Mouse (Mus musculus) liver, adult 2 months (tissue): ENCODE measurements around the gene Kcnip2. TPM values are rescaled to one million over a fixed set of nuclear protein-coding genes. Genes with fewer than 3 reads are reported as not detected.

Source experiments
- DNase-seq: peaks from one replicate; pipeline ENCODE4 v3.0.0-alpha.2; 2011; ENCODE audit warnings: low read depth, low spot score; ENCODE audit errors: extremely low read depth
- H3K27ac ChIP-seq: fragments of 200-500 bp; replicated peaks from 2 replicates; pipeline ENCODE4 v1.5.1; 2012; ENCODE audit warnings: low read depth, mild to moderate bottlenecking, control low read depth, inconsistent platforms, low read length; ENCODE audit not compliant: insufficient read depth
- H3K27me3 ChIP-seq: fragments of 200-500 bp; 2 replicates; pipeline ENCODE4 v1.6.1; 2012; ENCODE audit warnings: mild to moderate bottlenecking, moderate library complexity, low read length, inconsistent platforms; ENCODE audit not compliant: control insufficient read depth, insufficient read depth
- H3K36me3 ChIP-seq: fragments of 200-500 bp; 2 replicates; pipeline ENCODE4 v1.6.1; 2012; ENCODE audit warnings: low read length, inconsistent platforms; ENCODE audit not compliant: control insufficient read depth, insufficient read depth
- H3K4me1 ChIP-seq: fragments of 200-500 bp; 2 replicates; pipeline ENCODE4 v1.6.1; 2011; ENCODE audit warnings: low read length; ENCODE audit not compliant: control insufficient read depth, insufficient read depth
- H3K4me3 ChIP-seq: fragments of 200-500 bp; 2 replicates; pipeline ENCODE4 v1.5.1; 2011; ENCODE audit warnings: low read depth, mild to moderate bottlenecking, control low read depth, low read length, moderate library complexity; ENCODE audit not compliant: insufficient read depth
- H3K79me2 ChIP-seq: fragments of 200-500 bp; 2 replicates; pipeline ENCODE4 v1.6.1; 2012; ENCODE audit warnings: inconsistent platforms, mild to moderate bottlenecking, low read length, moderate library complexity; ENCODE audit not compliant: control insufficient read depth, insufficient read depth
- H3K9ac ChIP-seq: fragments of 200-500 bp; 2 replicates; pipeline ENCODE4 v1.6.1; 2012; ENCODE audit warnings: low read depth, mild to moderate bottlenecking, control low read depth, inconsistent platforms, low read length
- CTCF ChIP-seq: fragments of 200-500 bp; IDR thresholded peaks from 2 replicates; pipeline ENCODE4 v1.5.1; 2011; ENCODE audit warnings: low read depth, low read length, control low read depth
- POLR2A ChIP-seq: fragments of 200-500 bp; IDR thresholded peaks from 2 replicates; pipeline ENCODE4 v1.6.1; 2011; ENCODE audit warnings: low read length, control low read depth; ENCODE audit not compliant: insufficient read depth; ENCODE audit errors: extremely low read depth
- WGBS: fragments of 180-500 bp; shearing (Covaris S2); methylation state at CpG from one replicate; pipeline ENCODE4 v1.1.7; 2018; 5-methylcytosine and 5-hydroxymethylcytosine counted together
- polyA plus RNA-seq: library from polyadenylated mRNA; depleted of rRNA; stranded (reverse); fragments of >200 nt; gene quantifications from 2 replicates; pipeline ENCODE4 v1.2.3, GENCODE M21; 2012; rRNA removed
- total RNA-seq: library from RNA; depleted of rRNA; stranded (reverse); fragments of >200 nt; gene quantifications from 2 replicates; pipeline ENCODE4 v1.2.3, GENCODE M21; 2014; rRNA removed

Kcnip2 gene
- total and polyA plus RNA-seq, 2 experiments = 0.02 TPM; not detected in 1

DNA sequence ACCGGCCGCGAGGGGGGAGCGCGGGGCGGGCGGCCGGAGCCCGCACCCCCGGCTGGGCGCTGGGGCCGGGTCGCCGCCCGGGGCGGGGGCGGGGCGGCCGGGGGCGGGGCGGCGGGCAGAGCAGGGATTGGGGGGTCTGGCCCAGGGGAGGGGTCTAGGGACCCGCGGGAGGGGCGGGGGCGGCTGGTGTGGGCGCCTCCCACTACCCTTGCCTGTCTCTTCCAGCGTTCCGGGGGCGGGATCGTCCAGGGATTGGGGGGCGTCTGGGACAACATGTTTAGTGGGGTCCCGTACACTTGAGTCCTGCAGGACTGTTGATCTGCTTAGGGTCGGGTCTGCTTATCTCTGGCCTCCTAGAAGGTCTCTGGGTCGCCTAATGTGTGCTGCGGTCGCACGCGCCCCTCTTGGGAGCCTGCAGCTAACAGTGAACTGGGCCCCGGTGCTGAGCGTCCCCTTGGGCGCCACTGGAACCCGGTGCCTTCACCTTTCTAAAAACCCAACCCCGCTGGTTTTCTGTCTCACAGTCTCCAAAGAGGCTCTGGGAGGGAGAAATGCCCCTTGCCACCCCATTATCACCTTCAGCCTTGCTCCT is 72.8 kb downstream of the Kcnip2 start:
- 12% methylated on average over 25 of the region's 44 CpGs for WGBS
- no peak for TF ChIP-seq CTCF
- no peak for TF ChIP-seq POLR2A
- no peaks in the 10 kb centered on the region for H3K36me3 ChIP-seq
- 0 out of 2 replicates have a peak, but pooled peaks cover 8% of the 10 kb centered on the region for H3K4me1 ChIP-seq
- DNase-seq = no peak
- peaks cover 24% of the 10 kb centered on the region for H3K27me3 ChIP-seq
- no peak overlapping the region for H3K27ac ChIP-seq
- H3K79me2 ChIP-seq = no peaks in the 10 kb centered on the region
- H3K9ac ChIP-seq = no peak overlapping the region
- no peak overlapping the region for H3K4me3 ChIP-seq

DNA sequence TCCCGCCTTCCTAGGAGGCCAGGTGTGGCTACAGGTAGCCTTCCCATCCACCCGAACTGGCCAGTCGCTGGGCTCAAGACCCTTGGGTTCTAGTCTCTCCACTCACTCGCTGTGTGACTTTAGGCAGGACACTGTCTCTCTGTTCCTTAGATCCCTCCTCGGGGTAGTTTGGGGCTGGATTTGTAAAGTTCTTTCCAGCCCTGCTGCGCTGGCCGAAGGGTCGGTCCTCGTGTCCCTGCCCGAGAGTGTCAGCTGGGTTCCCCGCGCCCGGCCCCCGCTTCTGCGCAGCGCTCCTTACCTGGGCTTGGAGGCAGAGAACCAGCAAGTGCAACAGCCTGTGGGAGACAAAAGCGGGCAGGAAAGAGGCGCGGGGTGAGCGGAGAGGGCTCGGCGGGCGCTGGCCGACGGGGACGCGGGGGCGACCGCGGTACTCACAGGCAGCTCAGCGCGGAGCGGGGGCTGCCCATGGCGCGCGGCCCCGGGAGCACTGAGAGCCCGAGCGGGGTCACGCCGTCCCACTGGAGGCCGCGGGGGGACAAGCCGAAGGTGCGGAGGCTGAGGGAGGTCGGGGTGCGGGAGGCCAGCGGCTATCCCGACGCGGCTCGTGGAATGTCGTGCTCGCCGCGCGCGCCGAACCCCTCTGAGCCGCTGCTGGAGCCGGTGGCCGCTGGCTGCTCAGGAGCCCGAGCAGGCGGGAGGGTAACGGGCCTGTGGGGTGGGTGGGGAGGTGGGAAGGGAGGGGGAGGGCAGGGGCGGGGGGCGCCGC is 73.5 kb downstream of the Kcnip2 start, which contains the start of gene Fgf8:
Gene Fgf8 (minus strand): TSS at position 698 of the 766 bp plus-strand sequence.
- TF ChIP-seq POLR2A = no peak
- no peak for TF ChIP-seq CTCF
- Histone ChIP-seq H3K9ac (no peak within 1 kb of the TSS), H3K27ac (no peak within 1 kb of the TSS), H3K4me1 (0 out of 2 replicates have a peak, but pooled peaks cover 7% of the 10 kb centered on the region), H3K36me3 (no peaks in the 10 kb centered on the region), H3K4me3 (no peak within 1 kb of the TSS), H3K27me3 (peaks cover 26% of the 10 kb centered on the region), H3K79me2 (no peaks in the 10 kb centered on the region)
- 4% methylated on average over 51 of the region's 68 CpGs for WGBS
- DNase-seq = no peak

Other genes with a start within 250 kb of the Kcnip2 start
- 10.0 and 14.6 TPM in 2 replicates for gene Fbxw4, start 155.7 kb downstream of the Kcnip2 start, total RNA-seq
- gene Fbxw4, start 155.7 kb downstream of the Kcnip2 start, polyA plus RNA-seq = 41.5 and 44.6 TPM in 2 replicates
- gene Fgf8, start 73.1 kb downstream of the Kcnip2 start, total RNA-seq = not detected in 2 replicates
- gene Fgf8, start 73.1 kb downstream of the Kcnip2 start, polyA plus RNA-seq = not detected in 2 replicates
- 23.0 and 29.1 TPM in 2 replicates for gene Npm3, start 66.5 kb downstream of the Kcnip2 start, total RNA-seq
- gene Npm3, start 66.5 kb downstream of the Kcnip2 start, polyA plus RNA-seq = 31.7 and 32.2 TPM in 2 replicates
- gene Mgea5, start 32.2 kb downstream of the Kcnip2 start, total RNA-seq = 44.3 and 51.1 TPM in 2 replicates
- 9.4 and 11.1 TPM in 2 replicates for gene Mgea5, start 32.2 kb downstream of the Kcnip2 start, polyA plus RNA-seq
- 3.8 and 4.2 TPM in 2 replicates for gene Armh3, start 182.4 kb upstream of the Kcnip2 start, total RNA-seq
- gene Armh3, start 182.4 kb upstream of the Kcnip2 start, polyA plus RNA-seq = 4.9 and 5.2 TPM in 2 replicates
- gene Hps6, start 187.4 kb upstream of the Kcnip2 start, total RNA-seq = 2.3 and 2.9 TPM in 2 replicates
- 3.2 TPM in 2 replicates for gene Hps6, start 187.4 kb upstream of the Kcnip2 start, polyA plus RNA-seq
- 1.1 and 2.1 TPM in 2 replicates for gene Pprc1, start 228.8 kb upstream of the Kcnip2 start, total RNA-seq
- 5.0 and 11.7 TPM in 2 replicates for gene Pprc1, start 228.8 kb upstream of the Kcnip2 start, polyA plus RNA-seq
- 14.9 and 18.1 TPM in 2 replicates for gene Ldb1, start 229.2 kb upstream of the Kcnip2 start, total RNA-seq
- gene Ldb1, start 229.2 kb upstream of the Kcnip2 start, polyA plus RNA-seq = 27.9 and 42.1 TPM in 2 replicates